Mouse (Mus musculus): ENCODE measurements around the gene Kpna2. TPM values are rescaled to one million over a fixed set of nuclear protein-coding genes. Genes with fewer than 3 reads are reported as not detected.

Kpna2 gene
- 95.7 TPM for polyA plus RNA-seq (2017; shearing (Covaris generic))

DNA sequence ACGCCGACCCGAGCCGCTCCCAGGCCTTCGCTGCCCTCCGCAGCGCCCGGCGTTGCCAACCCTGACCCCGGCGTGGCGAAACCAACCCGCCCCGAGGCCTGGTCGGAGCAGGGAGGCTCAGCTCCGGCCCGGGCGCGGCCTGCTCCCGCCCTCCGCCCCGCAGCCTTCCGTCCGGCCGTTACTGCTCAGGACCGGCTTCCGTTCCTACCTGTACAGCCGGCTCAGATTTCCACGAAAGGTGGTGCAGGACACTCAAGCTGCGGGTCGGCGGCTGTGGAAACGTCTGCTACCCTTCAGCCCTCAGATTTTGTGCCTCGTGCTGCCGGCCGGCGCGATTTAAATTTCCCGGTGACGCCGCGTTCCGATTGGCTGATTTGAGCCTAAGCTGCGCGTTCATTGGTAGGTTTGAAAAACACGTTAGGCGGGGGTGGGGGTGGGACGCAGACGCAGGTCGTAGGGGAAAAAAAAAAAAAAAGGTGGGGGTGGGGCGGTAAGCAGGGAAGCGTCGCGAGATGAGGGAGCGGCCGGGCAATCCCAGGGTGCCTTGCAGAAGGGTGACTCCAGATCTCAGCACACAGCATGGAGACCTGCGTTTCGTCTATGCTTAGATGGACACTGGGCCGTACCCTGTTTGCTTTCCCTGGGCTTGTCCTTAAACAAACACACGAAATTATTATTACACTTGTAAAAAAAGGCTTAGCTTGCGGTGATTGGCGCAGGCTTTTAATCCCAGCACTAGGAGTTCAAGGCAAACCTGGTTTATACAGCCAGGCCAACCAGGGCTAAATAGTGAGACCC lies at the start of gene Kpna2:
TSS of gene Kpna2 (minus strand) at position 391 of the 798 bp plus-strand sequence.

DNA sequence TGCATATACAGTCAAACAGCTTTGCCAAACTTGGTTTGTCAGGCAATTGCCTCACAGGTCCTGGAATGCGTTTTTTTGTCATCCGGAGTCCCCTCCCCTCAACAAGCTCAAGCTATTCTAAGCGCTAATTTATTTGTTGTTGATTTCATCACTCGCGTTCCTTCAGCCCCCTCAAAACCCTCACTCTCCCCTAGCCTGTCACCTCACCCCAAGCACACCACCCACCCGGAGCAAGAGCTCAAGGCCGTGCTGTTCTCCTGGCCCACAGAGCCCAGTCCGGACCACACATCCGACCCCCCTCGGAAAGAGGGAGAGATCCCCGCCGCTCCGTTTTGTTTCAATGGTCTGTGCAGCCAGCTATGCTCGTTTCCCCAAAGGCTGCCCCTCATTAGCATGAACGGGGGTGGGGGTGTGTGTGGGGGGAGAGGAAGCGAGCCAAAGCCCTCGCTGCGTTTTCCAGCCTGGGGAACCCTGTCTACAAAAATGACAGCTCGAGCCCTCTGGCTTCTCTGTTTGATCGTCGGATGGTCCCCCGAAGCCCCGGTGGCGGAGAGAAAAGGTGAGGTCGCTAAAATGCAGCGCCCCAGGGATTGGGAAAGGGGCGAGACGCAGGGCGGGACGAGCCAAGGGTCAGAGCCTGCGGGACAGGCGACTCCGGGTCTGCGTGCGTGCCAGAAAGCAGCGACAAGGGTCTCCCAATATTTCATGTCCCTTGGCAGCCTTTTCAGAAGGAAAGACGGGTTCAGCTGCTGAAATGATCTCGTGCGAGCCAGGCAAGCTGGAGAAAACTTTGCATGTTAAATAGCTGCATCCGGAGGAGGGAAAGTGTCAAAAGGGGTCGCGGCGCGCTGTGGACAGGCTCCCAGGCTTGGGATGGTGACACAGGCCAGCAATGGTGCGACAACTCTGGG lies 26.3 kb upstream of the Kpna2 start, which contains the start of gene 1810010H24Rik:
TSS of gene 1810010H24Rik (plus strand) at position 271 of the 911 bp plus-strand sequence.

Other genes starting within 250 kb of the Kpna2 start
- 112 TPM for gene Pecam1, start 248.9 kb downstream of the Kpna2 start, polyA plus RNA-seq (2017; shearing (Covaris generic))
- gene Milr1, start 248.3 kb downstream of the Kpna2 start, polyA plus RNA-seq (2017; shearing (Covaris generic)), result 8.1 TPM
- gene Polg2, start 220.0 kb downstream of the Kpna2 start, polyA plus RNA-seq (2017; shearing (Covaris generic)), result 14.0 TPM
- 704 TPM for gene Ddx5, start 210.4 kb downstream of the Kpna2 start, polyA plus RNA-seq (2017; shearing (Covaris generic))
- gene Cep95, start 210.3 kb downstream of the Kpna2 start, polyA plus RNA-seq (2017; shearing (Covaris generic)), result 54.1 TPM
- 10.6 TPM for gene Smurf2, start 78.8 kb downstream of the Kpna2 start, polyA plus RNA-seq (2017; shearing (Covaris generic))
- gene 1810010H24Rik, start 26.1 kb upstream of the Kpna2 start, polyA plus RNA-seq (2017; shearing (Covaris generic)), result 0.45 TPM
- gene Bptf, start 132.6 kb upstream of the Kpna2 start, polyA plus RNA-seq (2017; shearing (Covaris generic)), result 23.8 TPM
- gene Nol11, start 189.8 kb upstream of the Kpna2 start, polyA plus RNA-seq (2017; shearing (Covaris generic)), result 59.0 TPM